In the genomic region with DNA sequence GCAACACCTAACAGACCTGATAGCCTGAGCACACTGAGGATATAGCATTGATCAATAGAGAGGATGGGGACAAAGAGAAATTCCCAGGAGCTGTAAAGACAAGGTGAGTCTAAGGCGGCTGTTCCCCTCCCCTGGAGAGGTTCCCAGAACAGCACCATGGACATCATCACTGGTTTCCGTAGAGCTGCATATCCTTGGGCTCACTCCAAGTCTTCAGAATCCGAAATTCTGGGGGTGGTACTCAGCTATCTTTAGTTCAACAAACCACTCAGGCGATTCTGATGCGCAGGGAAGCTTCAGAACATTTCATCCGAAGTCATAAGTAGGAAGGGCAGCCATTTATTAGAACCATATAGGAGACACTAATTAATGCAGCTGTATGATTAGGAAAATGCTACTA, we compare ENCODE assay signal across 25 mouse cellular contexts.
DNase-seq lines count a peak whose midpoint lies in the region; ATAC-seq and TF ChIP-seq lines count a peak whose summit lies in the region.
"Had no signal": no experiment of that assay in that cellular context is flagged by ENCODE, and none has a peak within 500 bp of the region (broad histone marks: within the 10 kb centered on the region; RNA-seq: fewer than 3 reads in every experiment).

No protein-coding gene starts in this region.

- peak; percentile 58 to 75 for DNase-seq in frontal cortex, adult 2 months (ENCODE audit: extremely low spot score in 1 of 2, low spot score in 1 of 2)
- peak; percentile 36 to 56 for DNase-seq in left cerebral cortex, adult 9 months (ENCODE audit: low spot score in 2 of 2)
- DNase-seq in right cerebral cortex, postnatal 10 days (ENCODE audit: low spot score in 2 of 2): peak; percentile 55 to 71
- DNase-seq in urinary bladder, postnatal 14 days (ENCODE audit: low spot score): no peak
- no peak for DNase-seq in heart, adult 8-10 months (ENCODE audit: low spot score)
- DNase-seq in gastrocnemius, adult 2 months: no peak
- DNase-seq: adrenal gland, adult 8-10 months; cerebellum, adult 18-20 months; cerebellum, postnatal 14 days; embryo, embryonic 11 days; kidney, adult 11 months; liver; lung, postnatal 36 days had no signal

- no peak for TF ChIP-seq POLR2A in cortical plate, adult 2 months (IDR thresholded peaks at IDR 0.05; ENCODE audit: extremely low read depth, insufficient read depth, low read length)

- TF ChIP-seq CTCF in cortical plate, adult 2 months (IDR thresholded peaks at IDR 0.05; ENCODE audit: extremely low read depth, insufficient read depth, low read length): no peak
- TF ChIP-seq CTCF in gastrocnemius, adult 2 months (IDR thresholded peaks at IDR 0.05): no peak

- no peak overlapping the region for H3K4me3 ChIP-seq in cortical plate, adult 2 months (ENCODE audit: insufficient read depth, low read length)
- H3K4me3 ChIP-seq in gastrocnemius, adult 2 months: no peak overlapping the region
- H3K4me3 ChIP-seq: embryonic facial prominence, embryonic 13.5 days; hindbrain, embryonic 10.5 days; limb, embryonic 10.5 days; liver, embryonic 15.5 days; lung, embryonic 15.5 days; megakaryocyte, embryonic 14.5 days; midbrain, embryonic 13.5 days had no signal

- intact Hi-C loops in gastrocnemius, adult 2 months (cut with DNase I): no loop called here

- peaks cover 3% of the 10 kb centered on the region; the same call in 1 of the 2 replicates for H3K4me1 ChIP-seq in cortical plate, adult 2 months (ENCODE audit: control insufficient read depth, insufficient read depth, low read length)
- H3K4me1 ChIP-seq: embryonic facial prominence, embryonic 13.5 days; hindbrain, embryonic 10.5 days; limb, embryonic 10.5 days; liver, embryonic 15.5 days; lung, embryonic 15.5 days; megakaryocyte, embryonic 14.5 days; midbrain, embryonic 13.5 days had no signal

- peak overlapping the region; percentile 71 for H3K27ac ChIP-seq in cortical plate, adult 2 months (ENCODE audit: insufficient read depth, low read length)
- no peak overlapping the region for H3K27ac ChIP-seq in gastrocnemius, adult 2 months
- H3K27ac ChIP-seq: embryonic facial prominence, embryonic 13.5 days; hindbrain, embryonic 10.5 days; limb, embryonic 10.5 days; liver, embryonic 15.5 days; lung, embryonic 15.5 days; midbrain, embryonic 13.5 days; stomach, postnatal 0 days had no signal

- ATAC-seq in erythroblast, adult 5-6 weeks (replicated peaks; ENCODE audit: low FRiP score, poor library complexity, severe bottlenecking): no peak
- ATAC-seq: activated CD4-positive, CD25-positive, alpha-beta regulatory T cell, adult 4 months; forebrain, embryonic 14.5 days; midbrain, embryonic 13.5 days had no signal

Comparison
In these comparisons a context has a peak if more than half of its experiments do, and no peak if none do; other contexts are left out.
1. DNase-seq: peak in frontal cortex, adult 2 months (2 of 2), left cerebral cortex, adult 9 months (2 of 2) and right cerebral cortex, postnatal 10 days (2 of 2); none in urinary bladder, postnatal 14 days (single experiment), heart, adult 8-10 months (single experiment) and gastrocnemius, adult 2 months (single experiment).